Comparison of ENCODE assay signal across 8 mouse cellular contexts in the genomic region with DNA sequence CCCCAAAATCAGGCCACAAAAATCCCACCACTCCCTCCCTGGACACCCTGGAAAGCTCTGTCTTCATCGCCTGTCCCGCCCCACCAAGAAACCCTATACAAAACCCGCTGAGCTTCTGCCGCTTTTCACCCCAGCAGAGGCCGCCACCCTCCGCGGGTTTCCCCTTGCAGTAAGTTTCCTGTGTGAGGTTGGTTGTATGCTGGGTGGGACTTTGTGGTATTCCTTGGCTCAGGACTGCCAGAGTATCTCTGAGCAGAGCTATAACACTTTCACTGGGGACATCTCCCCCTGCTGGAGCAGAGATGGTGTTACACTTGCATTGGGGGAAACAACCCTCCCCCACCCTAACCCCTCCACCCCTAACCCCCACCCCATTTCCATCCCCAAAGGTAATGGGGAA. TPM values are rescaled to one million over a fixed set of nuclear protein-coding genes. Genes with fewer than 3 reads are reported as not detected.
A peak's percentile ranks its signal among the peaks of the same experiment; 100 is the strongest.
DNase-seq lines count a peak whose midpoint lies in the region; ATAC-seq lines count a peak whose summit lies in the region.

No protein-coding gene starts in this region.

- H3K4me2 ChIP-seq in forebrain, embryonic 14.5 days (ENCODE audit: low read length), result no peak overlapping the region

- no peak overlapping the region for H3K9ac ChIP-seq in forebrain, embryonic 14.5 days (ENCODE audit: low read length)

- 0 out of 2 replicates have a peak overlapping the region, but pooled peaks have one; percentile 11 for H3K27ac ChIP-seq in forebrain, embryonic 10.5 days
- no peak overlapping the region for H3K27ac ChIP-seq in forebrain, embryonic 14.5 days (ENCODE audit: low read depth, low read length)
- no peak overlapping the region for H3K27ac ChIP-seq in midbrain, embryonic 10.5 days (replicated peaks)

- H3K9me3 ChIP-seq in forebrain, embryonic 10.5 days, result peaks cover 12% of the 10 kb centered on the region
- H3K9me3 ChIP-seq in forebrain, embryonic 14.5 days (replicated peaks; ENCODE audit: control insufficient read depth, low read length), result no peaks in the 10 kb centered on the region
- H3K9me3 ChIP-seq in midbrain, embryonic 10.5 days (replicated peaks), result peaks cover 10% of the 10 kb centered on the region; the same call in 1 of the 2 replicates

- 0 out of 2 replicates have a peak overlapping the region, but pooled peaks have one; percentile 8 for H3K4me3 ChIP-seq in forebrain, embryonic 10.5 days
- no peak overlapping the region for H3K4me3 ChIP-seq in forebrain, embryonic 14.5 days (ENCODE audit: low read depth, low read length)
- H3K4me3 ChIP-seq in midbrain, embryonic 10.5 days, result no peak overlapping the region

- no peaks in the 10 kb centered on the region for H3K27me3 ChIP-seq in forebrain, embryonic 10.5 days (ENCODE audit: poor library complexity, severe bottlenecking)
- H3K27me3 ChIP-seq in forebrain, embryonic 14.5 days (replicated peaks; ENCODE audit: control insufficient read depth, insufficient read depth, low read length), result no peaks in the 10 kb centered on the region
- no peaks in the 10 kb centered on the region for H3K27me3 ChIP-seq in midbrain, embryonic 10.5 days (ENCODE audit: low read depth, poor library complexity, severe bottlenecking)

- peaks cover 23% of the 10 kb centered on the region for H3K4me1 ChIP-seq in forebrain, embryonic 10.5 days
- 0 out of 2 replicates have a peak, but pooled peaks cover 2% of the 10 kb centered on the region for H3K4me1 ChIP-seq in forebrain, embryonic 14.5 days (ENCODE audit: control insufficient read depth, insufficient read depth, low read length)
- peaks cover 28% of the 10 kb centered on the region for H3K4me1 ChIP-seq in midbrain, embryonic 10.5 days

- no peaks in the 10 kb centered on the region for H3K36me3 ChIP-seq in forebrain, embryonic 10.5 days (replicated peaks)
- H3K36me3 ChIP-seq in forebrain, embryonic 14.5 days (ENCODE audit: control insufficient read depth, insufficient read depth, low read length), result no peaks in the 10 kb centered on the region
- no peaks in the 10 kb centered on the region for H3K36me3 ChIP-seq in midbrain, embryonic 10.5 days

- ATAC-seq in forebrain, embryonic 14.5 days, result no peak
- peak; percentile 67 for ATAC-seq in megakaryocyte progenitor cell, adult 5-6 weeks (replicated peaks; ENCODE audit: poor library complexity)

- 36% methylated on average over 7 of the region's 7 CpGs for WGBS in forebrain, embryonic 10.5 days
- 36% methylated on average over 7 of the region's 7 CpGs for WGBS in forebrain, embryonic 14.5 days
- WGBS in midbrain, embryonic 10.5 days, result 36% methylated on average over 7 of the region's 7 CpGs

- peak; percentile 34 for DNase-seq in forebrain, embryonic 10.5 days (ENCODE audit: extremely low spot score, low spot score)
- no peak for DNase-seq in forebrain, embryonic 14.5 days (ENCODE audit: low spot score)
- DNase-seq in right cerebral cortex, postnatal 4 days, result peak; percentile 23
- DNase-seq in right cerebral cortex, postnatal 25 days, result no peak
- DNase-seq in thymus, postnatal 4 days, result peak; percentile 81
- DNase-seq in right cerebral cortex, postnatal 36 days (ENCODE audit: low spot score in 2 of 2), result no peak
- no peak for DNase-seq in midbrain, embryonic 10.5 days (ENCODE audit: low spot score)

RNA-seq across cellular contexts. Expression of gene Arhgap19, which starts 1.5 kb away (rescaled TPM):
- polyA plus RNA-seq in forebrain, embryonic 10.5 days (2016; fragmentation: Nextera tagmentation; extraction: Ambion mirVana), result 49.7 and 50.9 TPM in 2 replicates
- 11.2 and 12.6 TPM in 2 replicates for polyA plus RNA-seq in forebrain, embryonic 14.5 days (2014; fragmentation: Nextera tagmentation; extraction: Ambion mirVana)
- total RNA-seq in megakaryocyte progenitor cell, adult 5-6 weeks (2015), result 48.6 and 50.6 TPM in 2 replicates
- 56.7 and 57.3 TPM in 2 replicates for total RNA-seq in megakaryocyte progenitor cell, adult 5-6 weeks (2017)
- polyA plus RNA-seq in midbrain, embryonic 10.5 days (2016; fragmentation: Nextera tagmentation; extraction: Ambion mirVana), result 38.1 and 39.5 TPM in 2 replicates

RNA-seq across cellular contexts. Expression of gene Frat1, which starts 26.4 kb away (rescaled TPM):
- 10.9 and 11.8 TPM in 2 replicates for polyA plus RNA-seq in forebrain, embryonic 10.5 days (2016; fragmentation: Nextera tagmentation; extraction: Ambion mirVana)
- 34.9 and 35.5 TPM in 2 replicates for polyA plus RNA-seq in forebrain, embryonic 14.5 days (2014; fragmentation: Nextera tagmentation; extraction: Ambion mirVana)
- total RNA-seq in megakaryocyte progenitor cell, adult 5-6 weeks (2015), result 9.1 TPM in 2 replicates
- 9.5 and 11.7 TPM in 2 replicates for total RNA-seq in megakaryocyte progenitor cell, adult 5-6 weeks (2017)
- polyA plus RNA-seq in midbrain, embryonic 10.5 days (2016; fragmentation: Nextera tagmentation; extraction: Ambion mirVana), result 10.3 and 11.9 TPM in 2 replicates

RNA-seq across cellular contexts. Expression of gene Frat2, which starts 44.6 kb away (rescaled TPM):
- polyA plus RNA-seq in forebrain, embryonic 10.5 days (2016; fragmentation: Nextera tagmentation; extraction: Ambion mirVana), result 5.4 and 5.5 TPM in 2 replicates
- polyA plus RNA-seq in forebrain, embryonic 14.5 days (2014; fragmentation: Nextera tagmentation; extraction: Ambion mirVana), result 7.2 and 8.6 TPM in 2 replicates
- 25.2 and 27.8 TPM in 2 replicates for total RNA-seq in megakaryocyte progenitor cell, adult 5-6 weeks (2015)
- 28.2 and 29.8 TPM in 2 replicates for total RNA-seq in megakaryocyte progenitor cell, adult 5-6 weeks (2017)
- polyA plus RNA-seq in midbrain, embryonic 10.5 days (2016; fragmentation: Nextera tagmentation; extraction: Ambion mirVana), result 5.4 and 6.5 TPM in 2 replicates

RNA-seq across cellular contexts. Expression of gene Slit1, which starts 59.9 kb away (rescaled TPM):
- 0.73 and 1.4 TPM in 2 replicates for polyA plus RNA-seq in forebrain, embryonic 10.5 days (2016; fragmentation: Nextera tagmentation; extraction: Ambion mirVana)
- polyA plus RNA-seq in forebrain, embryonic 14.5 days (2014; fragmentation: Nextera tagmentation; extraction: Ambion mirVana), result 13.5 and 22.5 TPM in 2 replicates
- not detected in 2 replicates for total RNA-seq in megakaryocyte progenitor cell, adult 5-6 weeks (2015)
- 0.03 and 0.29 TPM in 2 replicates for total RNA-seq in megakaryocyte progenitor cell, adult 5-6 weeks (2017)
- polyA plus RNA-seq in midbrain, embryonic 10.5 days (2016; fragmentation: Nextera tagmentation; extraction: Ambion mirVana), result 12.8 and 13.4 TPM in 2 replicates

Comparison
In these comparisons a context has a peak if more than half of its experiments do, and no peak if none do; other contexts are left out.
1. DNase-seq: peak in forebrain, embryonic 10.5 days (single experiment), right cerebral cortex, postnatal 4 days (single experiment) and thymus, postnatal 4 days (single experiment); none in forebrain, embryonic 14.5 days (single experiment), right cerebral cortex, postnatal 25 days (single experiment), right cerebral cortex, postnatal 36 days (0 of 2) and midbrain, embryonic 10.5 days (single experiment).